Mouse (Mus musculus): ENCODE measurements around the gene Pcx. TPM values are rescaled to one million over a fixed set of nuclear protein-coding genes. Genes with fewer than 3 reads are reported as not detected.

Gene Pcx
- polyA plus RNA-seq, 1 experiment from 2014 or later: 38.6 TPM

GRCm38 (mm10) chr19:4565678-4566077, 55.4 kb downstream of the Pcx start:
- DNase-seq (ENCODE audit: low spot score) (no peak), ATAC-seq (no peak)
- WGBS: 87% methylated on average over 5 of the region's 5 CpGs
- Histone ChIP-seq H3K4me3 (ENCODE audit: low read depth, low read length) (no peak overlapping the region), H3K36me3 (ENCODE audit: insufficient read depth, low read length) (no peaks in the 10 kb centered on the region), H3K9ac (replicated peaks; ENCODE audit: low read depth) (no peak overlapping the region), H3K9me3 (ENCODE audit: low read length) (no peaks in the 10 kb centered on the region), H3K27ac (ENCODE audit: low read length) (no peak overlapping the region), H3K4me1 (ENCODE audit: insufficient read depth, low read depth, low read length) (no peaks in the 10 kb centered on the region; the same call in 1 of the 2 replicates), H3K27me3 (replicated peaks; ENCODE audit: insufficient read depth, low read length) (no peaks in the 10 kb centered on the region), H3K4me2 (replicated peaks; ENCODE audit: low read depth, low read length) (no peak overlapping the region)
- TF ChIP-seq CTCF (IDR thresholded peaks at IDR 0.05): no peak
- TF ChIP-seq EP300 (IDR thresholded peaks at IDR 0.05): no peak

GRCm38 (mm10) chr19:4566880-4567279, 56.6 kb downstream of the Pcx start:
- Histone ChIP-seq H3K36me3 (ENCODE audit: insufficient read depth, low read length) (no peaks in the 10 kb centered on the region), H3K27me3 (replicated peaks; ENCODE audit: insufficient read depth, low read length) (no peaks in the 10 kb centered on the region), H3K9me3 (ENCODE audit: low read length) (no peaks in the 10 kb centered on the region), H3K4me3 (ENCODE audit: low read depth, low read length) (no peak overlapping the region), H3K9ac (replicated peaks; ENCODE audit: low read depth) (no peak overlapping the region), H3K27ac (ENCODE audit: low read length) (no peak overlapping the region), H3K4me1 (ENCODE audit: insufficient read depth, low read depth, low read length) (no peaks in the 10 kb centered on the region; the same call in 1 of the 2 replicates), H3K4me2 (replicated peaks; ENCODE audit: low read depth, low read length) (no peak overlapping the region)
- DNase-seq (ENCODE audit: low spot score) (no peak), ATAC-seq (no peak)
- 77% methylated on average over 2 of the region's 2 CpGs for WGBS
- TF ChIP-seq CTCF (IDR thresholded peaks at IDR 0.05) (no peak), EP300 (IDR thresholded peaks at IDR 0.05) (no peak)

- Histone ChIP-seq H3K27me3 (replicated peaks; ENCODE audit: insufficient read depth, low read length) (no peaks in the 10 kb centered on the region), H3K4me3 (ENCODE audit: low read depth, low read length) (no peak overlapping the region), H3K27ac (ENCODE audit: low read length) (peak overlapping the region; percentile 23; the same call in 1 of the 2 replicates), H3K9me3 (ENCODE audit: low read length) (no peaks in the 10 kb centered on the region), H3K4me2 (replicated peaks; ENCODE audit: low read depth, low read length) (no peak overlapping the region), H3K36me3 (ENCODE audit: insufficient read depth, low read length) (no peaks in the 10 kb centered on the region), H3K9ac (replicated peaks; ENCODE audit: low read depth) (no peak overlapping the region), H3K4me1 (ENCODE audit: insufficient read depth, low read depth, low read length) (no peaks in the 10 kb centered on the region; the same call in 1 of the 2 replicates)
- DNase-seq (ENCODE audit: low spot score) (no peak), ATAC-seq (no peak)
- WGBS: 63% methylated on average over 2 of the region's 2 CpGs
- no peak for TF ChIP-seq EP300 (IDR thresholded peaks at IDR 0.05)
- no peak for TF ChIP-seq CTCF (IDR thresholded peaks at IDR 0.05)
Measured at GRCm38 (mm10) chr19:4567665-4568064, 57.4 kb downstream of the Pcx start.

- TF ChIP-seq CTCF (IDR thresholded peaks at IDR 0.05) (no peak), EP300 (IDR thresholded peaks at IDR 0.05) (no peak)
- no peaks in the 10 kb centered on the region for H3K36me3 ChIP-seq (ENCODE audit: insufficient read depth, low read length)
- H3K9ac ChIP-seq (replicated peaks; ENCODE audit: low read depth): no peak overlapping the region
- no peaks in the 10 kb centered on the region for H3K27me3 ChIP-seq (replicated peaks; ENCODE audit: insufficient read depth, low read length)
- H3K4me1 ChIP-seq (ENCODE audit: insufficient read depth, low read depth, low read length): no peaks in the 10 kb centered on the region; the same call in 1 of the 2 replicates
- peak; percentile 50 for DNase-seq (ENCODE audit: low spot score)
- H3K9me3 ChIP-seq (ENCODE audit: low read length): no peaks in the 10 kb centered on the region
- H3K27ac ChIP-seq (ENCODE audit: low read length): peak overlapping the region; percentile 43
- H3K4me2 ChIP-seq (replicated peaks; ENCODE audit: low read depth, low read length): no peak overlapping the region
- WGBS: 35% methylated on average over 4 of the region's 4 CpGs
- peak; percentile 11 for ATAC-seq
- no peak overlapping the region for H3K4me3 ChIP-seq (ENCODE audit: low read depth, low read length)
Measured at GRCm38 (mm10) chr19:4568832-4569231, 58.6 kb downstream of the Pcx start.

GRCm38 (mm10) chr19:4569356-4570236, 59.3 kb downstream of the Pcx start:
- peak; percentile 85 for DNase-seq (ENCODE audit: low spot score)
- ATAC-seq: peak; percentile 86
- Histone ChIP-seq H3K4me2 (replicated peaks; ENCODE audit: low read depth, low read length) (no peak overlapping the region), H3K4me3 (ENCODE audit: low read depth, low read length) (no peak overlapping the region), H3K9me3 (ENCODE audit: low read length) (no peaks in the 10 kb centered on the region), H3K27ac (ENCODE audit: low read length) (peak overlapping the region; percentile 72), H3K4me1 (ENCODE audit: insufficient read depth, low read depth, low read length) (no peaks in the 10 kb centered on the region; the same call in 1 of the 2 replicates), H3K36me3 (ENCODE audit: insufficient read depth, low read length) (no peaks in the 10 kb centered on the region), H3K27me3 (replicated peaks; ENCODE audit: insufficient read depth, low read length) (no peaks in the 10 kb centered on the region), H3K9ac (replicated peaks; ENCODE audit: low read depth) (no peak overlapping the region)
- TF ChIP-seq CTCF (IDR thresholded peaks at IDR 0.05) (no peak), EP300 (IDR thresholded peaks at IDR 0.05) (peak; percentile 90)
- WGBS: 52% methylated on average over 17 of the region's 17 CpGs

GRCm38 (mm10) chr19:4570237-4570613, 60.0 kb downstream of the Pcx start:
- 71% methylated on average over 11 of the region's 11 CpGs for WGBS
- no peak overlapping the region for H3K4me3 ChIP-seq (ENCODE audit: low read depth, low read length)
- DNase-seq (ENCODE audit: low spot score) (no peak), ATAC-seq (no peak)
- no peaks in the 10 kb centered on the region for H3K36me3 ChIP-seq (ENCODE audit: insufficient read depth, low read length)
- no peaks in the 10 kb centered on the region; the same call in 1 of the 2 replicates for H3K4me1 ChIP-seq (ENCODE audit: insufficient read depth, low read depth, low read length)
- no peak overlapping the region for H3K9ac ChIP-seq (replicated peaks; ENCODE audit: low read depth)
- H3K9me3 ChIP-seq (ENCODE audit: low read length): no peaks in the 10 kb centered on the region
- H3K4me2 ChIP-seq (replicated peaks; ENCODE audit: low read depth, low read length): no peak overlapping the region
- peak overlapping the region; percentile 72 for H3K27ac ChIP-seq (ENCODE audit: low read length)
- H3K27me3 ChIP-seq (replicated peaks; ENCODE audit: insufficient read depth, low read length): no peaks in the 10 kb centered on the region
- no peak for TF ChIP-seq CTCF (IDR thresholded peaks at IDR 0.05)
